Comparison of ENCODE assay signal across 8 mouse cellular contexts in genomic region chr14:55214507-55214906, GRCm38 (mm10). TPM values are rescaled to one million over a fixed set of nuclear protein-coding genes. Genes with fewer than 3 reads are reported as not detected.
A peak's percentile ranks its signal among the peaks of the same experiment; 100 is the strongest.
DNase-seq lines count a peak whose midpoint lies in the region; ATAC-seq and TF ChIP-seq lines count a peak whose summit lies in the region.

No protein-coding gene starts in this region.

- no peaks in the 10 kb centered on the region for H3K9me3 ChIP-seq in intestine, postnatal 0 days (ENCODE audit: control insufficient read depth)
- H3K9me3 ChIP-seq in intestine, embryonic 16.5 days (ENCODE audit: control insufficient read depth, low read length) = no peaks in the 10 kb centered on the region
- H3K9me3 ChIP-seq in liver, embryonic 14.5 days (ENCODE audit: control insufficient read depth, low read length) = no peaks in the 10 kb centered on the region
- no peaks in the 10 kb centered on the region for H3K9me3 ChIP-seq in hindbrain, embryonic 13.5 days

- no peak overlapping the region for H3K9ac ChIP-seq in intestine, postnatal 0 days (ENCODE audit: low read depth, low read length)
- no peak overlapping the region for H3K9ac ChIP-seq in intestine, embryonic 16.5 days (ENCODE audit: low read depth, low read length)
- no peak overlapping the region for H3K9ac ChIP-seq in liver, embryonic 14.5 days (replicated peaks)
- no peak overlapping the region for H3K9ac ChIP-seq in hindbrain, embryonic 13.5 days

- H3K27me3 ChIP-seq in intestine, postnatal 0 days (replicated peaks; ENCODE audit: control insufficient read depth, insufficient read depth, low read length) = no peaks in the 10 kb centered on the region
- no peaks in the 10 kb centered on the region for H3K27me3 ChIP-seq in intestine, embryonic 16.5 days (replicated peaks; ENCODE audit: control insufficient read depth, insufficient read depth, low read length)
- H3K27me3 ChIP-seq in liver, embryonic 14.5 days (ENCODE audit: control insufficient read depth, insufficient read depth, low read length) = no peaks in the 10 kb centered on the region
- no peaks in the 10 kb centered on the region for H3K27me3 ChIP-seq in hindbrain, embryonic 13.5 days

- DNase-seq in CD4-positive helper T cell, adult 2 months (ENCODE audit: low read depth, low spot score) = peak; percentile 50
- peak; percentile 8 for DNase-seq in MN1 (ENCODE audit: low spot score)
- DNase-seq in cerebellum, postnatal 25 days = peak; percentile 65 to 76
- DNase-seq in liver, embryonic 14.5 days (ENCODE audit: low read depth in 3 of 3, low spot score in 3 of 3) = peak; percentile 20 to 27 (median 26)
- peak; percentile 13 to 20 for DNase-seq in spleen, postnatal 36 days (ENCODE audit: low spot score in 2 of 2)

- no peak overlapping the region for H3K4me2 ChIP-seq in intestine, postnatal 0 days (replicated peaks; ENCODE audit: low read depth)
- H3K4me2 ChIP-seq in intestine, embryonic 16.5 days (ENCODE audit: low read depth, low read length) = no peak overlapping the region
- H3K4me2 ChIP-seq in liver, embryonic 14.5 days (ENCODE audit: low read depth) = no peak overlapping the region
- H3K4me2 ChIP-seq in hindbrain, embryonic 13.5 days = no peak overlapping the region

- H3K4me1 ChIP-seq in intestine, postnatal 0 days (replicated peaks; ENCODE audit: control insufficient read depth, insufficient read depth, low read length) = no peaks in the 10 kb centered on the region
- H3K4me1 ChIP-seq in intestine, embryonic 16.5 days (ENCODE audit: control insufficient read depth, insufficient read depth, low read length) = no peaks in the 10 kb centered on the region
- H3K4me1 ChIP-seq in liver, embryonic 14.5 days (replicated peaks; ENCODE audit: control insufficient read depth in 2 of 2, insufficient read depth in 2 of 2, low read length in 1 of 2) = no peaks in the 10 kb centered on the region
- H3K4me1 ChIP-seq in hindbrain, embryonic 13.5 days (replicated peaks) = no peaks in the 10 kb centered on the region

- TF ChIP-seq CTCF in intestine, postnatal 0 days (IDR thresholded peaks at IDR 0.05; ENCODE audit: low read depth) = peak; percentile 80
- TF ChIP-seq CTCF in liver, embryonic 14.5 days (IDR thresholded peaks at IDR 0.05; ENCODE audit: low read depth) = peak; percentile 81

- WGBS in intestine, postnatal 0 days = 54% methylated on average over 4 of the region's 4 CpGs
- 61% methylated on average over 4 of the region's 4 CpGs for WGBS in intestine, embryonic 16.5 days
- WGBS in liver, embryonic 14.5 days (ENCODE audit: insufficient replicate concordance) = 39% methylated on average over 4 of the region's 4 CpGs
- WGBS in hindbrain, embryonic 13.5 days = 57% methylated on average over 4 of the region's 4 CpGs

- no peak overlapping the region for H3K27ac ChIP-seq in intestine, postnatal 0 days (ENCODE audit: low read depth, low read length)
- H3K27ac ChIP-seq in intestine, embryonic 16.5 days (ENCODE audit: low read length) = no peak overlapping the region
- no peak overlapping the region for H3K27ac ChIP-seq in liver, embryonic 14.5 days
- H3K27ac ChIP-seq in hindbrain, embryonic 13.5 days = no peak overlapping the region

- no peaks in the 10 kb centered on the region for H3K36me3 ChIP-seq in intestine, postnatal 0 days (ENCODE audit: control insufficient read depth, insufficient read depth)
- H3K36me3 ChIP-seq in intestine, embryonic 16.5 days (ENCODE audit: control insufficient read depth, insufficient read depth, low read length) = no peaks in the 10 kb centered on the region
- no peaks in the 10 kb centered on the region for H3K36me3 ChIP-seq in liver, embryonic 14.5 days (replicated peaks; ENCODE audit: control insufficient read depth, insufficient read depth, low read depth)
- H3K36me3 ChIP-seq in hindbrain, embryonic 13.5 days = no peaks in the 10 kb centered on the region

- ATAC-seq in intestine, postnatal 0 days = no peak
- ATAC-seq in intestine, embryonic 16.5 days = no peak
- ATAC-seq in liver, embryonic 14.5 days (ENCODE audit: insufficient read depth) = no peak
- no peak for ATAC-seq in hindbrain, embryonic 13.5 days (ENCODE audit: low FRiP score)

- TF ChIP-seq EP300 in liver, embryonic 14.5 days (IDR thresholded peaks at IDR 0.05; ENCODE audit: low read depth) = no peak

- H3K4me3 ChIP-seq in intestine, postnatal 0 days (ENCODE audit: low read depth, low read length) = no peak overlapping the region
- no peak overlapping the region for H3K4me3 ChIP-seq in intestine, embryonic 16.5 days (ENCODE audit: low read length)
- H3K4me3 ChIP-seq in liver, embryonic 14.5 days (ENCODE audit: insufficient read depth in 1 of 2, low read depth in 2 of 2, low read length in 2 of 2) = no peak overlapping the region
- H3K4me3 ChIP-seq in hindbrain, embryonic 13.5 days = no peak overlapping the region

RNA-seq across cellular contexts. Expression of gene Dhrs2, which starts 7.3 kb away (rescaled TPM):
- polyA plus RNA-seq in intestine, postnatal 0 days (2015; fragmentation: Nextera tagmentation; extraction: Ambion mirVana) = 0.12 and 0.14 TPM in 2 replicates
- polyA plus RNA-seq in intestine, embryonic 16.5 days (2015; fragmentation: Nextera tagmentation; extraction: Ambion mirVana) = 0.28 and 0.37 TPM in 2 replicates
- polyA plus RNA-seq in liver, embryonic 14.5 days (2012; rRNA removed) = 0.06 TPM in 1 of 2 replicates, not detected in the other
- 0.14 TPM in 1 of 2 replicates, not detected in the other for polyA plus RNA-seq in liver, embryonic 14.5 days (2014; fragmentation: Nextera tagmentation; extraction: Ambion mirVana)
- polyA plus RNA-seq in hindbrain, embryonic 13.5 days (2015; fragmentation: Nextera tagmentation; extraction: Ambion mirVana) = 0.93 and 1.3 TPM in 2 replicates

Comparison
In these comparisons a context has a peak if more than half of its experiments do, and no peak if none do; other contexts are left out.
1. DNase-seq: peak in every context shown above with its lines; median percentile 70 in cerebellum, postnatal 25 days; 50 in CD4-positive helper T cell, adult 2 months; 26 in liver, embryonic 14.5 days; 16 in spleen, postnatal 36 days; 8 in MN1.